In the genomic region with DNA sequence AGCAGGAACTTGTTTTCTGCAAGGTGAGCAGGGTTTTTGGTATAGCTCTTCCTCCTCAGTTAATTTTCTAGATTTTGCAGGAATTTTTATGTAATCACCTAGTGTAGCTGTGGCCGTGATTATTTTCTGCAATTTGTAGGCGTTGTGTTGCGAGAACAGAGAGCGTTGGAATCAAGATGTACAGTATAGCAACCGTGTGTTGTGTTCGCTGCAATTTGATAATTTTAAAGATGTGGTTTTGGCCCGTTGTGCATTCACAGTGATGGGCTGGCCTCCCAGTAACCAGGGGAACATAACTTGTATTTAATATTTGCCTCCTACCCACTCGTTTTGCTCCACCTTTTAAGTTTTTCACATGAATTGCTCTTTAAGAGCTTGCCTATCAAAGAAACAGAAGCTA, we compare ENCODE assay signal across 28 mouse cellular contexts. TPM values are rescaled to one million over a fixed set of nuclear protein-coding genes. Genes with fewer than 3 reads are reported as not detected.
DNase-seq lines count a peak whose midpoint lies in the region; ATAC-seq and TF ChIP-seq lines count a peak whose summit lies in the region.
"Had no signal": no experiment of that assay in that cellular context is flagged by ENCODE, and none has a peak within 500 bp of the region (broad histone marks: within the 10 kb centered on the region; RNA-seq: fewer than 3 reads in every experiment).

No protein-coding gene starts in this region.

- peak overlapping the region; percentile 12 for H3K4me2 ChIP-seq in forebrain, embryonic 16.5 days (ENCODE audit: low read length)
- H3K4me2 ChIP-seq in hindbrain, postnatal 0 days (ENCODE audit: low read depth, low read length): no peak overlapping the region
- H3K4me2 ChIP-seq: hindbrain, embryonic 12.5 days; limb, embryonic 13.5 days; liver, embryonic 11.5 days; lung, embryonic 15.5 days; midbrain, embryonic 12.5 days; neural tube, embryonic 13.5 days; stomach, embryonic 15.5 days had no signal

- ATAC-seq in frontal cortex, adult (ENCODE audit: low TSS enrichment): peak; percentile 33
- no peak for ATAC-seq in forebrain, embryonic 16.5 days
- ATAC-seq in hindbrain, postnatal 0 days: no peak
- ATAC-seq: activated CD4-positive, CD25-positive, alpha-beta regulatory T cell, adult 4 months; CD4-positive, CD25-positive, alpha-beta regulatory T cell, adult 4 months; intestine, postnatal 0 days had no signal

- DNase-seq in frontal cortex, postnatal 14 days (ENCODE audit: low spot score in 2 of 2): no peak
- DNase-seq in left cerebral cortex, adult 2 months (ENCODE audit: extremely low spot score in 1 of 2, low spot score in 2 of 2): no peak
- no peak for DNase-seq in left cerebral cortex, adult 11 months (ENCODE audit: low spot score)
- DNase-seq in natural killer cell, adult 2 months (ENCODE audit: low spot score in 2 of 2): no peak
- DNase-seq in hindbrain, postnatal 0 days (ENCODE audit: low spot score): no peak
- DNase-seq: adrenal gland, adult 2 months; adrenal gland, postnatal 36 days; cerebellum, adult 8-10 months; cerebellum, postnatal 25 days; gastrocnemius, postnatal 10 days; heart, postnatal 14 days; kidney, postnatal 14 days; right cerebral cortex, postnatal 14 days had no signal

- H3K9me3 ChIP-seq in forebrain, embryonic 16.5 days (ENCODE audit: control insufficient read depth, low read length): no peaks in the 10 kb centered on the region
- H3K9me3 ChIP-seq in hindbrain, postnatal 0 days (ENCODE audit: low read length): no peaks in the 10 kb centered on the region
- H3K9me3 ChIP-seq: hindbrain, embryonic 12.5 days; limb, embryonic 13.5 days; lung, embryonic 15.5 days; midbrain, embryonic 12.5 days; neural tube, embryonic 13.5 days; stomach, embryonic 15.5 days had no signal

- WGBS in forebrain, embryonic 16.5 days: 79% methylated on average over 8 of the region's 8 CpGs
- WGBS in hindbrain, postnatal 0 days: 88% methylated on average over 8 of the region's 8 CpGs

- no peak for TF ChIP-seq CTCF in left cerebral cortex, adult 2 months (IDR thresholded peaks at IDR 0.05)
- no peak for TF ChIP-seq CTCF in hindbrain, postnatal 0 days (IDR thresholded peaks at IDR 0.05; ENCODE audit: low read depth)

- no peaks in the 10 kb centered on the region for H3K27me3 ChIP-seq in forebrain, embryonic 16.5 days (replicated peaks; ENCODE audit: control insufficient read depth, insufficient read depth, low read length)
- no peaks in the 10 kb centered on the region for H3K27me3 ChIP-seq in hindbrain, postnatal 0 days (ENCODE audit: insufficient read depth, low read length)
- H3K27me3 ChIP-seq: hindbrain, embryonic 12.5 days; limb, embryonic 13.5 days; lung, embryonic 15.5 days; midbrain, embryonic 12.5 days; neural tube, embryonic 13.5 days; stomach, embryonic 15.5 days had no signal

- peak overlapping the region; percentile 32 for H3K9ac ChIP-seq in forebrain, embryonic 16.5 days (replicated peaks; ENCODE audit: low read depth, low read length)
- no peak overlapping the region for H3K9ac ChIP-seq in hindbrain, postnatal 0 days (replicated peaks; ENCODE audit: low read length)
- H3K9ac ChIP-seq: hindbrain, embryonic 12.5 days; limb, embryonic 13.5 days; lung, embryonic 15.5 days; midbrain, embryonic 12.5 days; neural tube, embryonic 13.5 days; stomach, embryonic 15.5 days had no signal

- H3K4me3 ChIP-seq in left cerebral cortex, adult 2 months: peak overlapping the region; percentile 52
- peak overlapping the region; percentile 26 for H3K4me3 ChIP-seq in forebrain, embryonic 16.5 days (replicated peaks; ENCODE audit: low read length)
- no peak overlapping the region for H3K4me3 ChIP-seq in hindbrain, postnatal 0 days (ENCODE audit: low read length)
- H3K4me3 ChIP-seq: hindbrain, embryonic 12.5 days; limb, embryonic 13.5 days; lung, embryonic 15.5 days; midbrain, embryonic 12.5 days; myocyte; neural tube, embryonic 13.5 days; stomach, embryonic 15.5 days had no signal

- H3K36me3 ChIP-seq in forebrain, embryonic 16.5 days (ENCODE audit: control insufficient read depth, insufficient read depth): no peaks in the 10 kb centered on the region
- no peaks in the 10 kb centered on the region for H3K36me3 ChIP-seq in hindbrain, postnatal 0 days (ENCODE audit: insufficient read depth, low read length)
- H3K36me3 ChIP-seq: hindbrain, embryonic 12.5 days; lung, embryonic 15.5 days; midbrain, embryonic 12.5 days; stomach, embryonic 15.5 days had no signal

- intact Hi-C loops in left cerebral cortex, adult 2 months (cut with DNase I): no loop called here

- H3K27ac ChIP-seq in left cerebral cortex, adult 2 months: peak overlapping the region; percentile 89
- H3K27ac ChIP-seq in forebrain, embryonic 16.5 days (ENCODE audit: low read length): peak overlapping the region; percentile 85
- no peak overlapping the region for H3K27ac ChIP-seq in hindbrain, postnatal 0 days
- H3K27ac ChIP-seq: hindbrain, embryonic 12.5 days; limb, embryonic 13.5 days; lung, embryonic 15.5 days; midbrain, embryonic 12.5 days; neural tube, embryonic 13.5 days; stomach, embryonic 15.5 days had no signal

- peaks cover 16% of the 10 kb centered on the region for H3K4me1 ChIP-seq in forebrain, embryonic 16.5 days (replicated peaks; ENCODE audit: control insufficient read depth, insufficient read depth, low read length)
- H3K4me1 ChIP-seq in hindbrain, postnatal 0 days (ENCODE audit: insufficient read depth, low read length): no peaks in the 10 kb centered on the region
- H3K4me1 ChIP-seq: hindbrain, embryonic 12.5 days; limb, embryonic 13.5 days; lung, embryonic 15.5 days; neural tube, embryonic 13.5 days; stomach, embryonic 15.5 days had no signal

RNA-seq across cellular contexts. Expression of a gene that starts 49.3 kb away (rescaled TPM):
- total RNA-seq in left cerebral cortex, adult 2 months (2021): under 1 TPM in 1 of 2 experiments, not detected in 1; 0.77 TPM
- polyA plus RNA-seq in forebrain, embryonic 16.5 days (2015; fragmentation: Nextera tagmentation; extraction: Ambion mirVana): 1.0 and 1.2 TPM in 2 replicates
- 0.37 and 8.1 TPM in 2 replicates for total RNA-seq in hindbrain, postnatal 0 days (2014; rRNA removed)
- 0.29 and 0.46 TPM in 2 replicates for polyA plus RNA-seq in hindbrain, postnatal 0 days (2015; fragmentation: Nextera tagmentation; extraction: Ambion mirVana)
- total RNA-seq: heart, postnatal 14 days had no signal
- polyA plus RNA-seq: activated CD4-positive, CD25-positive, alpha-beta regulatory T cell, adult 4 months; adrenal gland, adult 2 months; CD4-positive, CD25-positive, alpha-beta regulatory T cell, adult 4 months; embryonic facial prominence, embryonic 11.5 days; heart, embryonic 14.5 days; intestine, postnatal 0 days; liver, embryonic 11.5 days; midbrain, embryonic 12.5 days; neural tube, embryonic 13.5 days had no signal
